Mouse (Mus musculus) intestine, embryonic 16.5 days (tissue): ENCODE data around the gene Spg11. TPM values are rescaled to one million over a fixed set of nuclear protein-coding genes. Genes with fewer than 3 reads are reported as not detected.

ENCODE experiments used
- ATAC-seq: fragments of 200-750 bp; cut with Nextera tagmentation; 2 replicates; pipeline ENCODE4 v1.8.0; 2017; ENCODE audit warnings: moderate TSS enrichment, moderate library complexity
- H3K27ac ChIP-seq: fragments of 300-500 bp; sonication (generic); 2 replicates; pipeline ENCODE4 v1.5.1; 2014; ENCODE audit warnings: mild to moderate bottlenecking, low read length
- H3K27me3 ChIP-seq: fragments of 300-500 bp; sonication (generic); replicated peaks from 2 replicates; pipeline ENCODE4 v1.6.1; 2014; ENCODE audit warnings: low read length, control low read depth, mixed read lengths; ENCODE audit not compliant: control insufficient read depth, insufficient read depth
- H3K36me3 ChIP-seq: fragments of 300-500 bp; sonication (generic); 2 replicates; pipeline ENCODE4 v1.6.1; 2014; ENCODE audit warnings: low read length, control low read depth; ENCODE audit not compliant: control insufficient read depth, insufficient read depth
- H3K4me1 ChIP-seq: fragments of 300-500 bp; sonication (generic); 2 replicates; pipeline ENCODE4 v1.6.1; 2014; ENCODE audit warnings: low read length, control low read depth, mixed read lengths; ENCODE audit not compliant: control insufficient read depth, insufficient read depth
- H3K4me2 ChIP-seq: fragments of 300-500 bp; sonication (generic); 2 replicates; pipeline ENCODE4 v1.6.1; 2014; ENCODE audit warnings: low read depth, low read length, control low read depth
- H3K4me3 ChIP-seq: fragments of 300-500 bp; sonication (generic); 2 replicates; pipeline ENCODE4 v1.5.1; 2014; ENCODE audit warnings: mild to moderate bottlenecking, low read length
- H3K9ac ChIP-seq: fragments of 300-500 bp; sonication (generic); 2 replicates; pipeline ENCODE4 v1.6.1; 2014; ENCODE audit warnings: low read depth, low read length
- H3K9me3 ChIP-seq: fragments of 300-500 bp; sonication (generic); 2 replicates; pipeline ENCODE4 v1.6.1; 2016; ENCODE audit warnings: low read length, control low read depth; ENCODE audit not compliant: control insufficient read depth
- WGBS: fragments of 180-500 bp; shearing (Covaris S2); extraction: QIAGEN DNeasy Blood & Tissue Kit; methylation state at CpG from one replicate; pipeline ENCODE4 v1.1.7; 2014; 5-methylcytosine and 5-hydroxymethylcytosine counted together
- polyA plus RNA-seq: library from polyadenylated mRNA; unstranded; fragments of >200 nt; fragmentation: Nextera tagmentation; extraction: Ambion mirVana; gene quantifications from 2 replicates; pipeline ENCODE4 v1.2.1, GENCODE M21; 2015

Gene Spg11
- polyA plus RNA-seq, 1 experiment from 2014 or later = 7.0 TPM

- Histone ChIP-seq H3K36me3 (peaks cover 4% of the 10 kb centered on the region; the same call in 1 of the 2 replicates), H3K4me3 (no peak overlapping the region), H3K4me1 (no peaks in the 10 kb centered on the region), H3K27ac (no peak overlapping the region), H3K4me2 (no peak overlapping the region), H3K9me3 (no peaks in the 10 kb centered on the region), H3K9ac (no peak overlapping the region), H3K27me3 (no peaks in the 10 kb centered on the region)
- WGBS = 92% methylated on average over 4 of the region's 4 CpGs
- ATAC-seq = peak; percentile 57
These were observed 38.0 kb upstream of the Spg11 start for GRCm38 (mm10) chr2:122156051-122156700.

GRCm38 (mm10) chr2:122155292-122155691, 37.1 kb upstream of the Spg11 start:
- Histone ChIP-seq H3K9me3 (no peaks in the 10 kb centered on the region), H3K36me3 (peaks cover 4% of the 10 kb centered on the region; the same call in 1 of the 2 replicates), H3K9ac (no peak overlapping the region), H3K4me1 (no peaks in the 10 kb centered on the region), H3K4me3 (no peak overlapping the region), H3K27me3 (no peaks in the 10 kb centered on the region), H3K27ac (no peak overlapping the region), H3K4me2 (no peak overlapping the region)
- no peak for ATAC-seq
- 75% methylated on average over 2 of the region's 2 CpGs for WGBS

DNA sequence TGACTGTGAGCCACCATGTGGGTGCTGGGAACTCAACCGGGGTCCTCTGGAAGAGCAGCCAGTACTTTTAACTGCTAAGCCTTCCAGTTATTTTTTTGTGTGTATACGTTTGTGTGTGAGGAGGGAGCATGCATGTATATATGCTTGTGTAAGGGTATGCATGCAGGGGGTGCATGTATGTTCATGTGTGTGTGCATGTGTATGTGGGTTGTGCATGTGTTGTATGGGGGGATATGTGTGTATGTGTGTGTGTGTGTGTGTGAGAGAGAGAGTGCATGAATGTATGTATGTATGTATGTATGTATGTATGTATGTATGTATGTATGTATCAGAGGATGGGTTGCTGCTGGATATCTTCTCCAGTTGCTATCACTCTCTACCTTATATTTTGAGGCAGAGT, 36.3 kb upstream of the Spg11 start:
- H3K9ac ChIP-seq = no peak overlapping the region
- no peak for ATAC-seq
- no peaks in the 10 kb centered on the region for H3K27me3 ChIP-seq
- peaks cover 4% of the 10 kb centered on the region; the same call in 1 of the 2 replicates for H3K36me3 ChIP-seq
- no peak overlapping the region for H3K4me2 ChIP-seq
- H3K4me1 ChIP-seq = no peaks in the 10 kb centered on the region
- no peaks in the 10 kb centered on the region for H3K9me3 ChIP-seq
- H3K4me3 ChIP-seq = no peak overlapping the region
- no peak overlapping the region for H3K27ac ChIP-seq
- WGBS = 95% methylated on average over 2 of the region's 2 CpGs

- no peaks in the 10 kb centered on the region for H3K9me3 ChIP-seq
- no peaks in the 10 kb centered on the region for H3K27me3 ChIP-seq
- ATAC-seq = no peak
- H3K27ac ChIP-seq = no peak overlapping the region
- WGBS = 88% methylated on average over 7 of the region's 7 CpGs
- peaks cover 4% of the 10 kb centered on the region; the same call in 1 of the 2 replicates for H3K36me3 ChIP-seq
- H3K4me3 ChIP-seq = no peak overlapping the region
- H3K9ac ChIP-seq = no peak overlapping the region
- peaks cover 5% of the 10 kb centered on the region for H3K4me1 ChIP-seq
- no peak overlapping the region for H3K4me2 ChIP-seq
These were observed 35.6 kb upstream of the Spg11 start for GRCm38 (mm10) chr2:122153681-122154365.

DNA sequence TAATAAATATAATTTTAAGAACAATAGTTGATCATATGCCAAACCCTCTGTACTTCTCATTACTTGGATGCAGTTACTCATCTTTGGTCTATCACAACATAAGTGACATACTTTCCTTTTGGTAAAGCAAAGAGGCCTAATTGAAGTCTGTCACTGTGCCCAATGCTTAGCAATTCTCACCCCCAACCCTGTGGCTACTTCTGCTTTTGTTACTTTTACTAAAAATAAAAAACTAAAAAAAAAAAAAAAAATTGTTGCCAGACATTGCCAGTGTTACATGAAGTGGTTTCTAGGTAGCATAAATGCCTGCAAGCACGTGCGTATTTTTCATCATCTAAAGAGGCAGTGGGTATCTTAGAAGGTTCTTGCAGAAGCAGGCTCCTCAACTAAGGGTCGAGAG, 34.7 kb upstream of the Spg11 start:
- 81% methylated on average over 3 of the region's 3 CpGs for WGBS
- no peak overlapping the region for H3K4me2 ChIP-seq
- peaks cover 7% of the 10 kb centered on the region for H3K4me1 ChIP-seq
- no peak overlapping the region for H3K9ac ChIP-seq
- no peak overlapping the region for H3K4me3 ChIP-seq
- H3K27ac ChIP-seq = no peak overlapping the region
- no peaks in the 10 kb centered on the region for H3K27me3 ChIP-seq
- no peak for ATAC-seq
- H3K36me3 ChIP-seq = peaks cover 4% of the 10 kb centered on the region; the same call in 1 of the 2 replicates
- H3K9me3 ChIP-seq = no peaks in the 10 kb centered on the region

GRCm38 (mm10) chr2:122151221-122151620, 33.0 kb upstream of the Spg11 start:
- Histone ChIP-seq H3K27me3 (no peaks in the 10 kb centered on the region), H3K36me3 (peaks cover 4% of the 10 kb centered on the region; the same call in 1 of the 2 replicates), H3K4me3 (no peak overlapping the region), H3K27ac (no peak overlapping the region), H3K9me3 (no peaks in the 10 kb centered on the region), H3K4me1 (peaks cover 10% of the 10 kb centered on the region), H3K4me2 (no peak overlapping the region), H3K9ac (no peak overlapping the region)
- WGBS = 95% methylated on average over 1 of the region's 1 CpGs
- ATAC-seq = no peak

GRCm38 (mm10) chr2:122149716-122150115, 31.5 kb upstream of the Spg11 start:
- ATAC-seq = no peak
- Histone ChIP-seq H3K9me3 (no peaks in the 10 kb centered on the region), H3K36me3 (peaks cover 4% of the 10 kb centered on the region; the same call in 1 of the 2 replicates), H3K4me2 (no peak overlapping the region), H3K27ac (no peak overlapping the region), H3K4me3 (no peak overlapping the region), H3K9ac (no peak overlapping the region), H3K27me3 (no peaks in the 10 kb centered on the region), H3K4me1 (peaks cover 10% of the 10 kb centered on the region)
- WGBS = 82% methylated on average over 3 of the region's 3 CpGs

DNA sequence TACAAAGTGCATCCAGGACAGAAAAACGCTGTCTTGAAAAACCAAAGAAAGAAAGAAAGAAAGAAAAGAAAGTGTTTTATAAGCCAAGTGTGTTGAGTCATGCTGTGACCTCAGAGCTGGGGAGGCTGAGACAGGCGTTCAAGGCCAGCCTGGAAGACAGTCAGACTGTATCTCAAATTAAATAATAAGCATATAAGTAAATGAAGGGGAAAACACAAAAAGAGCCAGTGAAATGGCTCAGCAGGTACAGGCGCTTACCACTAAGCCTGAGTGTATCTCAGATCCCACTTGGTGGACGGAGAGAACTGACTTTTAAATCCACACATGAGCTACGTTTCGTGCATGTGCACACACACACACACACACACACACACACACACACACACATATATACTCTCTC, 31.1 kb upstream of the Spg11 start:
- Histone ChIP-seq H3K27me3 (no peaks in the 10 kb centered on the region), H3K9me3 (no peaks in the 10 kb centered on the region), H3K9ac (no peak overlapping the region), H3K4me1 (peaks cover 10% of the 10 kb centered on the region), H3K4me2 (peak overlapping the region; percentile 73), H3K4me3 (0 out of 2 replicates have a peak overlapping the region, but pooled peaks have one; percentile 92), H3K27ac (no peak overlapping the region), H3K36me3 (peaks cover 4% of the 10 kb centered on the region; the same call in 1 of the 2 replicates)
- 92% methylated on average over 6 of the region's 6 CpGs for WGBS
- ATAC-seq = no peak

DNA sequence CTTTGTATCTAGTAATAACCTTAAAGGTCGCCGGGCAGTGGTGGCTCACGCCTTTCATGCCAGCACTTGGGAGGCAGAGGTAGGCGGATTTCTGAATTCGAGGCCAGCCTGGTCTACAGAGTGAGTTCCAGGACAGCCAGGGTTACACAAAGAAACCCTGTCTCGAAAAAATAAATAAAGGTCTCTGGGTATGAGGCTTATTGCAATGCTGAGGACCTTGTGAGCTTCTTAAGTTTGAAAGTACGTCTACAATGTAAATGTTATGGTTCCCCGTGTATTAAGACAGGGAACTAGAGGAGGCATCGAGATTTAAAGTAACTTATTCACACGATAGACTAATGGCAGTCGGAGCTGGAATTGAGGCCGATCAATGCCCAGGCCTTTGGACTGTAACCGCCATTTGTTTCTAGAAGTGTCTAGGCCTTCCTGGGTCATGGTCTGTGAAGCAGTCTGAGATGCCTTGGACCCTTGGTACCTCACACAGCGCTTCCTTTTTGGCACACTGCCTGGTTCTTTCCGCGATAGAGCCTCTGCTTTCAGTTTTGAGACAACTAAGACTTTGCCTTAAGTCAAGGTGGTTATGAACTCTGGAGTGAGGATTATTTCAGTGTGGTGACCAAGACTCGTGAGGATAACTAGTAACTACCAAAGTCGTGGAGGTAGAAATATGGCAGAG, 30.2 kb upstream of the Spg11 start:
- H3K27me3 ChIP-seq = no peaks in the 10 kb centered on the region
- ATAC-seq = peak; percentile 57
- 22% methylated on average over 18 of the region's 18 CpGs for WGBS

More for the DNA sequence above, 30.2 kb upstream of the Spg11 start:
- no peaks in the 10 kb centered on the region for H3K9me3 ChIP-seq
- peaks cover 4% of the 10 kb centered on the region; the same call in 1 of the 2 replicates for H3K36me3 ChIP-seq
- peak overlapping the region; percentile 89 for H3K9ac ChIP-seq
- peak overlapping the region; percentile 83; the same call in 1 of the 2 replicates for H3K27ac ChIP-seq
- peaks cover 10% of the 10 kb centered on the region for H3K4me1 ChIP-seq
- peak overlapping the region; percentile 73 for H3K4me2 ChIP-seq
- H3K4me3 ChIP-seq = peak overlapping the region; percentile 92
